Mouse (Mus musculus) intestine, embryonic 16.5 days (tissue): Measurements from ENCODE around the gene Dclk3. TPM values are rescaled to one million over a fixed set of nuclear protein-coding genes. Genes with fewer than 3 reads are reported as not detected.

Source experiments
- ATAC-seq: fragments of 200-750 bp; cut with Nextera tagmentation; 2 replicates; pipeline ENCODE4 v1.8.0; 2017; ENCODE audit warnings: moderate TSS enrichment, moderate library complexity
- H3K27ac ChIP-seq: fragments of 300-500 bp; sonication (generic); 2 replicates; pipeline ENCODE4 v1.5.1; 2014; ENCODE audit warnings: mild to moderate bottlenecking, low read length
- H3K27me3 ChIP-seq: fragments of 300-500 bp; sonication (generic); replicated peaks from 2 replicates; pipeline ENCODE4 v1.6.1; 2014; ENCODE audit warnings: low read length, control low read depth, mixed read lengths; ENCODE audit not compliant: control insufficient read depth, insufficient read depth
- H3K36me3 ChIP-seq: fragments of 300-500 bp; sonication (generic); 2 replicates; pipeline ENCODE4 v1.6.1; 2014; ENCODE audit warnings: low read length, control low read depth; ENCODE audit not compliant: control insufficient read depth, insufficient read depth
- H3K4me1 ChIP-seq: fragments of 300-500 bp; sonication (generic); 2 replicates; pipeline ENCODE4 v1.6.1; 2014; ENCODE audit warnings: low read length, control low read depth, mixed read lengths; ENCODE audit not compliant: control insufficient read depth, insufficient read depth
- H3K4me2 ChIP-seq: fragments of 300-500 bp; sonication (generic); 2 replicates; pipeline ENCODE4 v1.6.1; 2014; ENCODE audit warnings: low read depth, low read length, control low read depth
- H3K4me3 ChIP-seq: fragments of 300-500 bp; sonication (generic); 2 replicates; pipeline ENCODE4 v1.5.1; 2014; ENCODE audit warnings: mild to moderate bottlenecking, low read length
- H3K9ac ChIP-seq: fragments of 300-500 bp; sonication (generic); 2 replicates; pipeline ENCODE4 v1.6.1; 2014; ENCODE audit warnings: low read depth, low read length
- H3K9me3 ChIP-seq: fragments of 300-500 bp; sonication (generic); 2 replicates; pipeline ENCODE4 v1.6.1; 2016; ENCODE audit warnings: low read length, control low read depth; ENCODE audit not compliant: control insufficient read depth
- WGBS: fragments of 180-500 bp; shearing (Covaris S2); extraction: QIAGEN DNeasy Blood & Tissue Kit; methylation state at CpG from one replicate; pipeline ENCODE4 v1.1.7; 2014; 5-methylcytosine and 5-hydroxymethylcytosine counted together
- polyA plus RNA-seq: library from polyadenylated mRNA; unstranded; fragments of >200 nt; fragmentation: Nextera tagmentation; extraction: Ambion mirVana; gene quantifications from 2 replicates; pipeline ENCODE4 v1.2.1, GENCODE M21; 2015

Dclk3 gene
- polyA plus RNA-seq, 1 experiment from 2014 or later: 0.77 TPM

DNA sequence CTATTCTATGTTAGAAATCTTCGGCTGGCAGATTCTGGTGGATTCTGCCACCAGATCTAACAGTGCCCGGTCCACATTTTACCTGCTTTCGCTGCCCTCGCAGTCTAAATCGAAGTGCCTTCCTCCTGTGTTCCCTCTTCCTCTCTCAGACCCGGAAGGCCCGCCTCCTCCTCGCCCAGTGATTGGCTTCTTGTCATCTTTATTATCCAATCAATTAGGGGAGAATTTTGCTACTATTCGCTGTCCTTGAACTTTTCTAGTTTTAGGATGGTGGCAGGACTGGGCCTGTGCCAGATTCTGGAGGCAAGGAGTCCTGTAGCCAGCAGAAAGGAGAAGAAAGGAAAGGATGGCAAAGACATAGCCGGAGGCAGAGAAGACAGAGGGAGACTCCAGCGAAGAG lies 84.2 kb downstream of the Dclk3 start:
- Histone ChIP-seq H3K4me1 (no peaks in the 10 kb centered on the region), H3K9me3 (no peaks in the 10 kb centered on the region), H3K4me2 (no peak overlapping the region), H3K36me3 (no peaks in the 10 kb centered on the region), H3K27ac (no peak overlapping the region), H3K9ac (no peak overlapping the region), H3K4me3 (no peak overlapping the region), H3K27me3 (no peaks in the 10 kb centered on the region)
- no peak for ATAC-seq
- WGBS: 92% methylated on average over 11 of the region's 11 CpGs

DNA sequence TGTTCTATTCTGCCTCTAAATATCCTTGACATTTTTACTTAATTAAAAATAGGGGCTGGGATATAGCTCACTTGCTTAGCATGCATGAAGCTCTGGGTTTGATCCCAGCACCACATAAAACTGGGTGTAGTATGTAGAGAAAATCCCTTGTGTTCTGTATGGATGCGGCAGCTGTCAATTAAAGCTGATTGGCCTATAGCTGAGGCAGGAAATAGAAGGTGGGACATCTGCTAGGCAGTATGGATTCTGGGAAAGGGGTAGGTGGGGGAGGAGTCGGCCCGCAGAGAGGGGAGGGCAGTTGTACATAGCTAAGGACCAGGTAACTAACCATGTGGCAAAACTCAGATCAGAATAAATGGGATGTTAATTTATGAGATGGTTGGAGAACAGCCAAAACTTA lies 85.0 kb downstream of the Dclk3 start:
- H3K4me3 ChIP-seq: no peak overlapping the region
- no peaks in the 10 kb centered on the region for H3K27me3 ChIP-seq
- no peak overlapping the region for H3K27ac ChIP-seq
- no peaks in the 10 kb centered on the region for H3K36me3 ChIP-seq
- H3K4me1 ChIP-seq: no peaks in the 10 kb centered on the region
- H3K9me3 ChIP-seq: no peaks in the 10 kb centered on the region
- 95% methylated on average over 3 of the region's 3 CpGs for WGBS
- no peak for ATAC-seq
- H3K9ac ChIP-seq: no peak overlapping the region
- no peak overlapping the region for H3K4me2 ChIP-seq

GRCm38 (mm10) chr9:111534744-111535423 lies 96.0 kb downstream of the Dclk3 start:
- H3K4me3 ChIP-seq: no peak overlapping the region
- H3K4me1 ChIP-seq: no peaks in the 10 kb centered on the region; the same call in 1 of the 2 replicates
- H3K9ac ChIP-seq: no peak overlapping the region
- H3K36me3 ChIP-seq: no peaks in the 10 kb centered on the region
- no peaks in the 10 kb centered on the region for H3K9me3 ChIP-seq
- ATAC-seq: peak; percentile 73
- WGBS: 18% methylated on average over 7 of the region's 7 CpGs
- H3K27me3 ChIP-seq: no peaks in the 10 kb centered on the region
- H3K27ac ChIP-seq: peak overlapping the region; percentile 61
- peak overlapping the region; percentile 32 for H3K4me2 ChIP-seq

- H3K4me3 ChIP-seq: no peak overlapping the region
- no peaks in the 10 kb centered on the region for H3K36me3 ChIP-seq
- H3K9me3 ChIP-seq: no peaks in the 10 kb centered on the region
- no peaks in the 10 kb centered on the region for H3K27me3 ChIP-seq
- peak; percentile 95 for ATAC-seq
- 51% methylated on average over 8 of the region's 8 CpGs for WGBS
- peak overlapping the region; percentile 32; the same call in 1 of the 2 replicates for H3K4me2 ChIP-seq
- peak overlapping the region; percentile 76 for H3K27ac ChIP-seq
- no peaks in the 10 kb centered on the region; the same call in 1 of the 2 replicates for H3K4me1 ChIP-seq
- H3K9ac ChIP-seq: no peak overlapping the region
Observed at GRCm38 (mm10) chr9:111535445-111536064, 96.7 kb downstream of the Dclk3 start.

Other genes starting within 250 kb of the Dclk3 start
- gene Mlh1, start 167.3 kb upstream of the Dclk3 start, polyA plus RNA-seq: 41.7 and 43.3 TPM in 2 replicates
- 16.2 and 17.6 TPM in 2 replicates for gene Epm2aip1, start 167.2 kb upstream of the Dclk3 start, polyA plus RNA-seq
- gene Trank1, start 127.3 kb upstream of the Dclk3 start, polyA plus RNA-seq: 0.22 and 0.23 TPM in 2 replicates